Mouse (Mus musculus): Measurements from ENCODE around the gene Insig1.

Gene Insig1

DNA sequence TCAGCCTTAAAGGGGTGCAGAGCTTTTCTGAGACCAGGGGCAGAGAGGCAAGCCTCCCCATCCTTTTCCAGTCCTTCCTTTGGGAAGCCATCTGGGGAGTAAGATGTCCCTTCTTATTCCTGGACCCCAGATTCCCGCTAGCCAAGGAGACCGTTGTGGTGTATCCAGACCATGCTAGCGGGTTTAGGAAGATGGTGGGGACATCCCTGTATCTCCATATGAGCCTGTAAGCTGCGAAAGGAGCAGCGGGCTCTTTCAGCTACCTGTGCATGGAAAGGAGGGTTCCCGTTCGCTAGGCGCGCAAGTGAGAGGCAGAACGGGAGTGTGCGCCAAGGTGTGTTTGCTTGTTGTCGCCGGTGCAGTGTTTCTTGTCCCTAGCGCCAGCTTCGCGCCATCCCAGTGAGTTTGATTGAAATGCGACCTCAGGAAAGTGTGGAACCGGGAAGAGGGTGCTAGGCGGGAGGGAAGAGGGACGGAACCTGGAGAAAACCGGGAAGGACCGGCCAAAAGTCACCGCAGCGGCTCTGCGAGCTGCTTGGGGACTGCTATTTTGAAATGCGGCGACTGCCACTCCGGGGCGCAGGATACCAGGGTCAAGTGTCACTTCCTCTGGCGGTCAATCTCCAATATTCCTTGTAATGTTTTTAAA, 46.8 kb downstream of the Insig1 start:
- DNase-seq (ENCODE audit: extremely low spot score, low read depth, low spot score), result no peak

DNA sequence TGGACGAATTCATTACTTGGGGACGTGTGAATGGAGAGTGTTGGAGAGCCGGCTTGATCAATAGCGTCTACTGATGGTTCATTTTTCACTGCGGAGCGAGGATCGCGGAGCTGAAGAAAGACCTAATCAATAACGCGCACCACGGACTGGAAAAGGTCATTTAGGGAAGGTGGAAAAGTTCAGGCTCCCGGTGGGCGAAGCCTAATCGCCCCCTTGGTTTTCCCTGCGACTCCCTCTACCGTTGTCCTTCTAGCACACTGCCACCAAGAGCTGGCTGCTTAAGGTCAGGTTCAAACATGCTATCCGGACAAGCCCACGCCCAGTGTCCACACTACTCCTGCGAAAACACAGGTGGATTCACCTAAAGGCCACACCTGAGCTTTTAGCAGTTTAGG, 47.4 kb downstream of the Insig1 start:
- no peak for DNase-seq (ENCODE audit: extremely low spot score, low read depth, low spot score)

GRCm38 (mm10) chr5:28119576-28119975, 48.4 kb downstream of the Insig1 start:
- DNase-seq (ENCODE audit: extremely low spot score, low read depth, low spot score), result no peak

DNA sequence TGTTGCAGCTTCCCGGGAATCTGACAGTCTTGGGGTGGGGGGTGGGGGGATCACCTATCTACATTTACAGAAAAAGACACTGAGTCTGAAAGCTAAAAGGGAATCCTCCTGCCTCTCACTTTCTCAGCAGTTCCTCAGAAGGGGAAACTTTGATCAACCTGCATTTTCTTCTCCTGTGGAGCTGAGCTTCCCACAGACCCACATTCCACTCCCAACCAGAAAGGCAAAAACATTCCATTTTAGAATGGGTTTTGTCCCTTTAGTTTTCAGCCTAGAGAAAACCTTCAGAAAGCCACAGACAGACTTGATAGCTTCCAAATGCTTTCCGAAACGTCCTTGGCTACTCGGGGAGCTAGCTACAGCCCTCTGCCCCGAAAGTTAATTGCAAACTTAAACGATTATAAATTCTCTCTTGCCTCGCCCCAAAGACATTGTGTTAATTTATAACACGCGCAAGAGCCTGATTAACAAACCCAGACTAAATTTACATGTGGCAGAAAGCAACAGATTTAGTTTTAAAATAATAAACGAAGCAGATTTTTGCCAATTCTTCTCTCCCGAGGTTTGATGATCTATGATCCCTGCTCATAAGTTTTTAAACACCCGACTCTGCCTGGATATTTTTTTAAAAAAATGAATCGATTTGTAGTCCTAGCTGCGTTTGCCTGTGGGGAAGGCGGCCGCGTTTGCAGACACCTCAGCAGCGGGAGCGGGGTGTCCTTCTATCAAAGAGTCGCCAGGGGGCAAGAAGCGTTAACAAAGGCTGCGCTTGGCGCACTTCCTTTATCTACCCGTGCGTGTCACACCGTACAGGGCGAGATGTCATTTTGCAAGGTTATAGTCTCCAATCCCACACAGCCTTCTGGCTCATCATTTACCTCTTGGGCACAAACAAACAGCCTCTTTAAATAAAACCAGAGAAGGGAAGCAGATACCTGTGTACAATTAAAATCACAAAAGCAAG, 51.6 kb downstream of the Insig1 start:
- no peak for DNase-seq (ENCODE audit: extremely low spot score, low read depth, low spot score)

- no peak for DNase-seq (ENCODE audit: extremely low spot score, low read depth, low spot score)
Measured at GRCm38 (mm10) chr5:28123455-28123825, 52.3 kb downstream of the Insig1 start.

- no peak for DNase-seq (ENCODE audit: extremely low spot score, low read depth, low spot score)
Measured at GRCm38 (mm10) chr5:28124321-28125230, 53.4 kb downstream of the Insig1 start.

Measured in hindlimb bud, embryonic 11.5 days (tissue).